8 mouse cellular contexts compared by ENCODE assay signal in the genomic region with DNA sequence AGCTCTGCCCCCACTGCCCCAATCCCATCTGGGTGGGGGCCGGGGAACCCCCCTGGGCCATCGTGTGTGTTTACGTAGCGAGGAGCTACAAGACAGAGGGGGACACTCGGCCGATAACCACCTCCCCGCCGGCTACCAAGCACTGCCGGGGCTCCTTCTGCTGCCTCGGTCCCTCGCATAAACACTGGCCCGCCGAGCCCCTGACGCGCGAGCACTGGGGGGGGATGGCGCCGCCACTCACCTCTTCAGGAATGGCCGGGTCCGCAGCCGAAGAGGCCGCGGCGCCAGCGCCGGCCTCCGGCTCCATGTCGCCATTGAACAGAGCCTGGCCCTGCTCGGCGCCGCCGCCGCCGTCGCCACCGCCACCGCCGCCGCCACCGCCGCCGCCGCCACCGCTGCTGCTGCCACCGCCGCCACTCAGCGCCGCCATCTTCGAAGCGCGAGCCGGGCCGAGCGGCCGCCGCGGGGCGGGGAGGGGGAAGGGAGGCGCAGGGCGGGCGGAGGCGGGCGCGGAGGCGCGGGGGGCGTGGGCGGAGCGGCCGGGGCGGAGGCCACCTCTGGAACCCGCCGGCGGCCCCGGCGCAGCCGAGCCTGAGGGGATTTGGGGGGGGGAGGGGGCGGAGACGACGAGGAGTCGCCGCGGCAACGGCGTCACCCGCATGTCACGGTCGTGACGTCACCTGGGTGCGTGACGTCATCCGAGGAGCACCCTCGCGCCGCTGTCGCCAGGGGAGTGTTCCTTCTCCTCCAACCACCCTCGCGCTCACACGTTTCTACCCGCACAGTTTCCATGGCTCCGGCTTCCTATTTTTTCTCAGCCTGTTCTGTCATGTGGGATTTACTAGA. TPM values are rescaled to one million over a fixed set of nuclear protein-coding genes. Genes with fewer than 3 reads are reported as not detected.
DNase-seq lines count a peak whose midpoint lies in the region; ATAC-seq lines count a peak whose summit lies in the region.

A gene (minus strand): TSS at position 598 of the 846 bp plus-strand sequence.

- WGBS in hindbrain, embryonic 13.5 days: under 1% methylated on average over 57 of the region's 101 CpGs

- peak within 1 kb of the TSS; percentile 98 for H3K27ac ChIP-seq in hindbrain, embryonic 13.5 days

- peak within 1 kb of the TSS; percentile 93 for H3K4me2 ChIP-seq in hindbrain, embryonic 13.5 days

- H3K9me3 ChIP-seq in hindbrain, embryonic 13.5 days: no peaks in the 10 kb centered on the region

- no peaks in the 10 kb centered on the region for H3K36me3 ChIP-seq in hindbrain, embryonic 13.5 days

- H3K27me3 ChIP-seq in hindbrain, embryonic 13.5 days: no peaks in the 10 kb centered on the region

- ATAC-seq in hindbrain, embryonic 13.5 days (ENCODE audit: low FRiP score): peak; percentile 92

- peak within 1 kb of the TSS; percentile 88 for H3K4me3 ChIP-seq in hindbrain, embryonic 13.5 days

- DNase-seq in NIH3T3 (ENCODE audit: low read depth): peak; percentile 97
- peak; percentile 97 to 98 for DNase-seq in cerebellum, postnatal 10 days
- DNase-seq in frontal cortex, postnatal 14 days (ENCODE audit: low spot score in 2 of 2): peak; percentile 83 to 84
- DNase-seq in layer of hippocampus, postnatal 25 days (ENCODE audit: extremely low spot score in 1 of 2, low spot score in 1 of 2): peak; percentile 76 to 78
- DNase-seq in lung, postnatal 25 days (ENCODE audit: low spot score): peak; percentile 74
- DNase-seq in retina, embryonic 14.5 days (ENCODE audit: low spot score): peak; percentile 90
- peak; percentile 83 for DNase-seq in thymus, postnatal 4 days

- peaks cover 31% of the 10 kb centered on the region for H3K4me1 ChIP-seq in hindbrain, embryonic 13.5 days (replicated peaks)

- H3K9ac ChIP-seq in hindbrain, embryonic 13.5 days: peak within 1 kb of the TSS; percentile 95

RNA-seq across cellular contexts. Expression of the gene that starts here (rescaled TPM):
- polyA plus RNA-seq in hindbrain, embryonic 13.5 days (2015; fragmentation: Nextera tagmentation; extraction: Ambion mirVana): 24.0 and 24.6 TPM in 2 replicates
- total RNA-seq in layer of hippocampus, postnatal 25 days (2021): 100 to 1,000 TPM; 107 to 121 TPM

Comparison
In these comparisons a context has a peak if more than half of its experiments do, and no peak if none do; other contexts are left out.
1. Peak in every context shown above with its lines: DNase-seq, ATAC-seq, H3K4me3 ChIP-seq and H3K27ac ChIP-seq.